Mouse (Mus musculus) left cerebral cortex, adult 2 months (tissue): ENCODE results near the gene Anxa6. TPM values are rescaled to one million over a fixed set of nuclear protein-coding genes. Genes with fewer than 3 reads are reported as not detected.

Experiments
- DNase-seq, 2 experiments: peaks; one replicate each; pipeline ENCODE4 v3.0.0; 2021 to 2022; ENCODE audit warnings: low spot score in 2 of 2, mixed read lengths in 1 of 2; ENCODE audit errors: extremely low spot score in 1 of 2
- H3K27ac ChIP-seq: fragments of 200-600 bp; 2 replicates; pipeline ENCODE4 v1.8.1; 2022
- H3K4me3 ChIP-seq: fragments of 200-600 bp; 2 replicates; pipeline ENCODE4 v1.8.1; 2022
- CTCF ChIP-seq: fragments of 200-600 bp; IDR thresholded peaks from 2 replicates; pipeline ENCODE4 v1.8.1; 2022; ENCODE audit warnings: antibody characterized with exemption, mild to moderate bottlenecking, moderate library complexity
- intact Hi-C: fragments of 180-260 bp; cut with DNase I; formaldehyde crosslinking; loops from one replicate; pipeline ENCODE4 v1.15.1; 2025
- total RNA-seq, 2 experiments: library from RNA; stranded (reverse); gene quantifications; 2 replicates each; pipeline ENCODE4 v1.2.3; 2021

The Anxa6 gene
- total RNA-seq, 2 experiments from 2014 or later: 85.5 to 86.7 TPM

- peak; percentile 77 for TF ChIP-seq CTCF
- H3K4me3 ChIP-seq: no peak overlapping the region
- peak; percentile 47 to 54 for DNase-seq
- H3K27ac ChIP-seq: no peak overlapping the region
- intact Hi-C loops: loop anchor here (1.0 kb wide), 1 partner anchor 54 kb away; no protein-coding TSS in a partner anchor
These were observed 102.8 kb downstream of the Anxa6 start for GRCm38 (mm10) chr11:54930318-54930979.

- no peak for TF ChIP-seq CTCF
- no peak overlapping the region for H3K27ac ChIP-seq
- intact Hi-C loops: loop anchor here (1.0 to 5.0 kb wide), 2 partner anchors 55 to 227 kb away; no protein-coding TSS in a partner anchor
- DNase-seq: no peak
- no peak overlapping the region for H3K4me3 ChIP-seq
These were observed 103.5 kb downstream of the Anxa6 start for GRCm38 (mm10) chr11:54929744-54930143.

GRCm38 (mm10) chr11:54929290-54929689 lies 104.0 kb downstream of the Anxa6 start:
- DNase-seq: no peak
- intact Hi-C loops: loop anchor here (5.0 kb wide), 1 partner anchor 227 kb away; no protein-coding TSS in a partner anchor
- H3K4me3 ChIP-seq: no peak overlapping the region
- H3K27ac ChIP-seq: no peak overlapping the region
- no peak for TF ChIP-seq CTCF

Other genes starting within 250 kb of the Anxa6 start
- gene Cdc42se2, start 245.8 kb downstream of the Anxa6 start, total RNA-seq: 100 to 1,000 TPM; 122 to 126 TPM
- 10 to 100 TPM; 25.8 to 27.2 TPM for gene Lyrm7, start 172.5 kb downstream of the Anxa6 start, total RNA-seq
- gene Hint1, start 167.1 kb downstream of the Anxa6 start, total RNA-seq: 100 to 1,000 TPM; 234 to 245 TPM
- gene Gpx3, start 131.0 kb downstream of the Anxa6 start, total RNA-seq: 10 to 100 TPM in 1 of 2 experiments, 1 to 10 TPM in 1; 6.2 to 10.2 TPM
- 10 to 100 TPM; 38.3 to 38.4 TPM for gene Tnip1, start 70.5 kb downstream of the Anxa6 start, total RNA-seq
- gene Ccdc69, start 44.7 kb upstream of the Anxa6 start, total RNA-seq: under 1 TPM in 1 of 2 experiments, not detected in 1; 0.32 TPM
- gene Gm2a, start 64.7 kb upstream of the Anxa6 start, total RNA-seq: 10 to 100 TPM; 30.6 to 30.7 TPM
- gene Slc36a3, start 118.3 kb upstream of the Anxa6 start, total RNA-seq: not detected
- gene Slc36a2, start 151.6 kb upstream of the Anxa6 start, total RNA-seq: under 1 TPM in 1 of 2 experiments, not detected in 1; 0.32 TPM
- 10 to 100 TPM; 74.0 to 79.1 TPM for gene Slc36a1, start 170.9 kb upstream of the Anxa6 start, total RNA-seq